Mouse (Mus musculus): ENCODE results near the gene Cd7. TPM values are rescaled to one million over a fixed set of nuclear protein-coding genes. Genes with fewer than 3 reads are reported as not detected.
"Not testable (repeated sequence)": the region's sequence is repeated elsewhere in the genome, so short reads cannot be mapped to it uniquely, and the experiment has no call there.

The Cd7 gene
- total RNA-seq, 2 experiments from 2014 or later = 0.26 TPM; not detected in 1

GRCm38 (mm10) chr11:121051793-121052192, 12.6 kb upstream of the Cd7 start:
- intact Hi-C loops (cut with DNase I) = no loop called here
- peak in 1 of 2 experiments; percentile 38 for DNase-seq

GRCm38 (mm10) chr11:121049840-121050239, 10.6 kb upstream of the Cd7 start:
- intact Hi-C loops (cut with DNase I) = loop anchor here (10.0 kb wide), 1 partner anchor 325 kb away; the partner anchor contains the start of genes Dcxr and Rac3
- no peak for DNase-seq

- no peak for DNase-seq
- intact Hi-C loops (cut with DNase I) = loop anchor here (10.0 kb wide), 1 partner anchor 323 kb away; the partner anchor contains the start of genes Dcxr and Rac3
Measured at GRCm38 (mm10) chr11:121047826-121048399, 8.7 kb upstream of the Cd7 start.

GRCm38 (mm10) chr11:121045286-121045685, 6.1 kb upstream of the Cd7 start:
- DNase-seq = no peak
- intact Hi-C loops (cut with DNase I) = loop anchor here (10.0 kb wide), 1 partner anchor 320 kb away; the partner anchor contains the start of genes Dcxr and Rac3

- not testable (repeated sequence) for DNase-seq
- intact Hi-C loops (cut with DNase I) = loop anchor here (10.0 kb wide), 1 partner anchor 318 kb away; the partner anchor contains the start of genes Dcxr and Rac3
Measured at GRCm38 (mm10) chr11:121043025-121043424, 3.8 kb upstream of the Cd7 start.

- DNase-seq = no peak
- intact Hi-C loops (cut with DNase I) = loop anchor here (10.0 kb wide), 1 partner anchor 318 kb away; the partner anchor contains the start of genes Dcxr and Rac3
Measured at GRCm38 (mm10) chr11:121042480-121042879, 3.3 kb upstream of the Cd7 start.

- intact Hi-C loops (cut with DNase I) = loop anchor here (1.0 to 10.0 kb wide), 3 partner anchors 24 to 317 kb away; partner anchors contain the start of genes Dcxr and Rac3
Measured at GRCm38 (mm10) chr11:121041636-121042035, 2.4 kb upstream of the Cd7 start.

GRCm38 (mm10) chr11:121041212-121041611, 2.0 kb upstream of the Cd7 start:
- peak; percentile 87 to 92 for DNase-seq
- intact Hi-C loops (cut with DNase I) = loop anchor here (1.0 to 10.0 kb wide), 3 partner anchors 24 to 316 kb away; partner anchors contain the start of genes Dcxr and Rac3

More at GRCm38 (mm10) chr11:121041636-121042035, 2.4 kb upstream of the Cd7 start:
- DNase-seq = no peak

- DNase-seq = no peak
- intact Hi-C loops (cut with DNase I) = no loop called here
Measured at GRCm38 (mm10) chr11:121038366-121039240, 615 bp downstream of the Cd7 start.

- intact Hi-C loops (cut with DNase I) = no loop called here
Measured at GRCm38 (mm10) chr11:121033118-121033517, 6.1 kb downstream of the Cd7 start.

GRCm38 (mm10) chr11:121027259-121027658, 12.0 kb downstream of the Cd7 start:
- no peak for DNase-seq
- intact Hi-C loops (cut with DNase I) = no loop called here

More at GRCm38 (mm10) chr11:121033118-121033517, 6.1 kb downstream of the Cd7 start:
- DNase-seq = no peak

- intact Hi-C loops (cut with DNase I) = no loop called here
- no peak for DNase-seq
Measured at GRCm38 (mm10) chr11:121024163-121024562, 15.1 kb downstream of the Cd7 start.

GRCm38 (mm10) chr11:121019501-121019900, 19.7 kb downstream of the Cd7 start:
- no peak for DNase-seq
- intact Hi-C loops (cut with DNase I) = loop anchor here (5.0 kb wide), 1 partner anchor 98 kb away; the partner anchor contains the start of gene Tex19.2

- intact Hi-C loops (cut with DNase I) = loop anchor here (1.0 to 5.0 kb wide), 3 partner anchors 24 to 183 kb away; partner anchors contain the start of gene Tex19.2
- peak; percentile 76 to 81 for DNase-seq
Measured at GRCm38 (mm10) chr11:121017703-121018102, 21.5 kb downstream of the Cd7 start.

GRCm38 (mm10) chr11:121015472-121015871, 23.7 kb downstream of the Cd7 start:
- DNase-seq = no peak
- intact Hi-C loops (cut with DNase I) = loop anchor here (5.0 kb wide), 1 partner anchor 102 kb away; the partner anchor contains the start of gene Tex19.2

- intact Hi-C loops (cut with DNase I) = loop anchor here (5.0 kb wide), 1 partner anchor 102 kb away; the partner anchor contains the start of gene Tex19.2
- DNase-seq = peak; percentile 76 to 78
Measured at GRCm38 (mm10) chr11:121014896-121015300, 24.3 kb downstream of the Cd7 start.

GRCm38 (mm10) chr11:121013656-121014055, 25.6 kb downstream of the Cd7 start:
- DNase-seq = no peak
- intact Hi-C loops (cut with DNase I) = no loop called here

GRCm38 (mm10) chr11:121010044-121010755, 29.0 kb downstream of the Cd7 start:
- intact Hi-C loops (cut with DNase I) = no loop called here
- no peak for DNase-seq

- no peak for DNase-seq
- intact Hi-C loops (cut with DNase I) = no loop called here
Measured at GRCm38 (mm10) chr11:121006184-121006583, 33.0 kb downstream of the Cd7 start.

- no peak for DNase-seq
- intact Hi-C loops (cut with DNase I) = no loop called here
Measured at GRCm38 (mm10) chr11:121004281-121004680, 34.9 kb downstream of the Cd7 start.

All from heart, postnatal 10 days (tissue).